Mouse (Mus musculus) CD4-positive, CD25-positive, alpha-beta regulatory T cell, adult 4 months (primary cell): Measurements from ENCODE around the gene Ripply2. TPM values are rescaled to one million over a fixed set of nuclear protein-coding genes. Genes with fewer than 3 reads are reported as not detected.

Source experiments
- ATAC-seq: one replicate; pipeline ENCODE4 v1.8.0; 2017
- polyA plus RNA-seq, 2 experiments: library from polyadenylated mRNA; unstranded; fragments of 100-300 nt; shearing (Covaris generic); gene quantifications; one replicate each; pipeline ENCODE4 v1.2.1; 2017

The Ripply2 gene
- polyA plus RNA-seq, 2 experiments from 2014 or later: not detected

DNA sequence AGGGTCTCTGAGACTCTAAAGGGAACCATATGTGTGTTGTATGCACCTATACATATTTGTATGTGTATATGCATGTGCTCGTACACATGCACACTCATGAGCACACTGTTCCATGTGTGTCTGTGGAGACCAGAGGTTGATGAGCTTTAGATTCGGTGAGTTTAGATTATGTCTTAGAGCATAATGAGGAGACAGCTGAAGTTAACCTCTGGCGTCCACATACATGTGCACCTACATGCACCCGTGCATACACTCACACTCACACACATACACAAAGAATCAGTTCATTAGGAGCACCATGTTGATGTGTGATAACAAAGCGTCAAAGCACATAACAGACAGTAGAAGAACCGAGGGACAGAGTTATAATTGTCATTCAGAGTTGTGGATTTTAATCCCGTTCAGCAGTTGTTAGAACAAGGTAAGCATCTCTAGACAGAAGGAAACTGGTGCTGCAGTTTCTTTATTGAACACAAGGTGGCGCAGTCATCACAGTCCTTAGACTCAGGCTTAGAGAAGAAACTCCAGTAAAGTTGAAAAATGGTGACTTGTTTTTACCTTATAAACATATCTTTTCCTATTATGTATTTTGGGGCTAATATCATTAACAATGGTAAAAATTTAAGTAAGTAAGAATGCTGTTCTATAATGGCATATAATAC, 12.2 kb downstream of the Ripply2 start:
- peak; percentile 88 for ATAC-seq

DNA sequence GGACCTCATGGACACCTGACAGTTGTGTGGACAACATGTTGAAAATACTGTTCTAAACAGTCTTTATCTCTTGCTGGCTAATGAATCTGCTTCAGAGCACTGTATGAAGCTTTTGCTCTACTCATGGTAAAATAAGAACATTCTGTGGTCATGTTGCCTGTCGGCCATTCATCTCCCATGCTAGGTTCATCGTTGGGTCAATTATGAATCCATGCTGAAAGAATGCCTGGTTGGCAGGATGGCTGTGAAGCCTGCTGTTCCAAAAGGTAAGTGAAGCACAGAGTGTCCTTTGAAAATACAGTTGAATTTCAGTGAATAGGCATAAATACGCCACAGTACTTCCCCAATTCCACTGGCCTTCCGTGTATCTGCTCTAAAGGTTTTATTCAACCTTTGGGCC, 16.9 kb downstream of the Ripply2 start:
- no peak for ATAC-seq

DNA sequence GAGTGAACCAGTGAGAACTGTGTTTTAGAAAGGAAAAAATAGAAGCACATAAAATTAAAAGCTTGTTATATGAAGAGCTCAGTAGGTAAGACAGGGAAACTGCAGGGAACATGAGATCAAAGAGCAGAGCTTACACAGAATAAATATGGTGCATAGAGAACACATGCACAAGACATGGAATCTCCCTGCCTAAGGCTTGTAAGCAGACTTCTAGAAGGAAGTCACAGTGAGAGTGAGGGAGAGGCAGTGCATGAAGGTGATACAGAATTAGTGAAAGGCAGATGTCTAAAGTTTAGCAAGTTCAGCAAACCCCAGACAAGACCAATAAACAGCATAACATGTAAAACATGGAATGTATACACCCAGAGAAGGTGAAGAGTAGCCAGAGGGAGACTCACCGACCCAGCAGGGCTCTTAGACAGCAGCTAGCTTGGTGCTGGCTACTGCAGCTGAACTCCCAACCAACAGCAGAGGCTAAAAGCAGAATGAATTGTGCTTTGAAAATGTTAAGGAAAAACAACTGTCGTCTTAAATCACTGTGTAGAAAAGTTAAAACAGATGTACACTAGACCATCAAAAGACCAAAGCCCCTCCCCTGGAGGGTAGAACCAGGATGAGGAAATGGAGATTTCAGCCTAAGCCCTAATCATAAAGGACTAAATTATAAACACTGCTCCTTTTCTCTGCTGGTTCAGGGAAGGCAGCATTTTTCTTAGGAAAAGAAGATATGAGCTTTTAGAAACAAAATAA, 19.7 kb downstream of the Ripply2 start:
- ATAC-seq: no peak

DNA sequence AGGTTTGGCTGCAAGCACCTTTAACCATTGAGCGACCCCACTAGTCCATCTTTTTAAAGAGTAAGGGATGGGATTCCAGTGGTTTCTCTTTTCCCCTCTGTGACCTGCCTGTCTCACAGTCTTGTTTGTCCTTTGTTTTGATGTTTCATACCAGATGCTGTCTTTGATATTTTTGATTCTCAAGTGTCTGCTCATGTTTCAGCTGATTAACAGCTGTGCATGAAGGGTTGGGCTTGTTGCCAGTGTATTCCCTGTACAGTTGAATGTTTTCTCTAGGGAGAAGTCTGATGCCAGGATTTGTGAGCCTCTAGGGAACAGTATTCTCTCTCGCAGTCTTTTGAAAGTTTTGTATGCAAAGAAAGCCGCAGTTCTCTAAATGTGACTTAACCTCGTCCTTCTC, 34.1 kb downstream of the Ripply2 start:
- no peak for ATAC-seq

DNA sequence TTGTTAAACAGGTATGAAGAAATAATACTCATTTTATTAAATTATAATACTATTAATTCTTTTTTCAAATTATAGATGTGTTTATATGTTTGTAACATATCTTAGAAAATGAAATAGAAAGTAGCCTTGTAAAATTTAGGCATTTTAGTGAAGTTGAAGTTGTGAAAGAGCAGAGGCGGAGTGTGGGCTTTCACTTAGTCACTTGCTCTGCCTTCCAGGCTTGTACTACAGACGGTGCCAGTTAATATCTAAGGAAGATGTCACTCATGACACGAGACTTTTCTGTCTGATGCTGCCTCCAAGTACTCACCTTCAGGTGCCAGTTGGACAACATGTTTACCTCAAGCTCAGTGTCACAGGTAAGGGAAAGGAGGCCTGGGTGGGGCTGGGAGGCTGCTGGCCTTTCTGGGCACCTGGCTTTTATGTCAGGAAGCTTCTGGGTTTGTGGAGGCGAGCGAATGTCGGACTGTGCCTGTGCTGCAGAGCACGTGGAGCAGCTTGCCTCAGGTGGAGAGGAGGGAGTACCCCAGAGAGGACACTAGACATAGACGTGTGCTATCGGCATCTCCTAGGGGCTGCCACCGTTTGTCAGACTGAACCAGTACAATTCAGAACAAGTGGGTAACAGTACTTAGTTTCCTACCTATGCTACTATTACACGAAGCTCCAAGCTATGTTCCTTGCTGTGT, 40.4 kb downstream of the Ripply2 start:
- no peak for ATAC-seq

DNA sequence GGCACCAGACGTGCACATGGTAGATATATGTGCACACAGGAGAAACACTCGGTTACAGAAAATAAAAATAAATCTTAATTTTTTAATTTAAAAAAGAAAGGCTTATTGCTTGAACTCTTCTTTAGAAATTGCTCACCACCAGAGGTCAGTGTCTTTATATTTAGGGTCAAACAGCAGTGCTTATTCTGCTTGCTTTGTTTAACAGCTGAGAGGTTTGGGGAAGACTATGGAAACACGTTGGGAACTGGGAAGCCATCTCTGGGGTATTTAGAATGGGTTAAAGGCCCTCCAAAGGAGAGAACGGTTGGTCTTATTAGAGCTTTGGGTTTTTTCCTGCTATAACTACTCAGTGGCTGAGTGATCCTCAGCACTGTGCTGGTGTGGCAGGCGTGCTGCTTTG, 47.0 kb downstream of the Ripply2 start:
- ATAC-seq: no peak

DNA sequence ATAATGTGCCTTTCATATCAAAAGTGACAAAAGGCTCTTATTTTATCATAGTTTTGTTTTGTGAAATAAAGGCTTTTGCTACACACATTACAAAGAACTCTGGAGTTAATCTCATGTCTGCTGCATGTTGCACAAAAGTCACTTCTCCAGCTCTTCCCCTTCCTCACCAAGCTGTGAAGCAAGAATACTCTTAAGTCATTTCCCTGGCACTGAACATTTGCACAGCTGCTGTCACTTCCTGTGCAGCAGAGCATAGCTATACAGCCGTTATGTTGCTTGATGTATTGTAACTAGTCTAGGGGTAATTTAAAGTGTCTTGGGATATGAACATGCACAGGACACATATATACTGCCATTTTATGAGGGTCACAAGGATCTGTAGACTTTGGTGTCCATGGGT, 52.8 kb downstream of the Ripply2 start:
- ATAC-seq: no peak

Other genes starting within 250 kb of the Ripply2 start
- not detected for gene Snap91, start 134.9 kb upstream of the Ripply2 start, polyA plus RNA-seq
- 10 to 100 TPM; 23.7 to 25.6 TPM for gene Cyb5r4, start 6.5 kb downstream of the Ripply2 start, polyA plus RNA-seq
- gene Mrap2, start 128.8 kb downstream of the Ripply2 start, polyA plus RNA-seq: under 1 TPM in 1 of 2 experiments, not detected in 1; 0.22 TPM
- 10 to 100 TPM; 12.8 to 13.3 TPM for gene Cep162, start 240.0 kb downstream of the Ripply2 start, polyA plus RNA-seq